Mouse (Mus musculus) olfactory bulb, adult 2 months (tissue): ENCODE measurements around the gene Cacna1c.

ENCODE experiments used
- CTCF ChIP-seq: fragments of 200-500 bp; IDR thresholded peaks from 2 replicates; pipeline ENCODE4 v1.5.1; 2012; ENCODE audit warnings: low read depth, mild to moderate bottlenecking, low read length, moderate library complexity; ENCODE audit not compliant: insufficient read depth
- POLR2A ChIP-seq: fragments of 200-500 bp; IDR thresholded peaks from 2 replicates; pipeline ENCODE4 v1.6.1; 2012; ENCODE audit warnings: mild to moderate bottlenecking, low read depth, low read length, moderate library complexity; ENCODE audit not compliant: insufficient read depth

DNA sequence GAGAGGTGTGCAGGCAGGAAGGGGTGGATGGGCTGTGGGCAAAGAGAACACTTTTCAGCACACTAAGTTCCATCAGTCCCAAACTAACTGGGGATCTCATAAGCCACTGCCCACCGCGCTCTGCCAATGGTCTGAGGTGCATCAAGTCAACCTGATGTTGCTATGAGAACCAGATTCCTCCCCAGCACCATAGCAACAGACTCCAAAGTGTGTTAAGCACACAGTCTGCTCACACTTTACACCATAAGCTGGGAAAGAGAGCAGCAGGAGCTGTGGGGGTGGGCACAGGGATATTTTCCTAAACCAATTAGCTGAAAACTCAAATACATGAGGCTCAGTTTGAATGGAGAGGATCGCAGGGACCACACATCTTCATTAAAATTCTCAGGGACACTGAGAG, 345.1 kb downstream of the Cacna1c start:
- TF ChIP-seq CTCF (no peak), POLR2A (no peak)
